Comparison of ENCODE assay signal across 25 mouse cellular contexts in genomic region chr10:80025044-80025347, GRCm38 (mm10). TPM values are rescaled to one million over a fixed set of nuclear protein-coding genes. Genes with fewer than 3 reads are reported as not detected.
A peak's percentile ranks its signal among the peaks of the same experiment; 100 is the strongest.
DNase-seq lines count a peak whose midpoint lies in the region; ATAC-seq lines count a peak whose summit lies in the region.
"Had no signal": no experiment of that assay in that cellular context is flagged by ENCODE, and none has a peak within 500 bp of the region (broad histone marks: within the 10 kb centered on the region; RNA-seq: fewer than 3 reads in every experiment).

No protein-coding gene starts in this region.

- 50% methylated on average over 4 of the region's 4 CpGs for WGBS in liver, embryonic 11.5 days
- WGBS in liver, embryonic 13.5 days (ENCODE audit: insufficient replicate concordance): 36% methylated on average over 4 of the region's 4 CpGs

- no peak for DNase-seq in liver, embryonic 11.5 days (ENCODE audit: low spot score)
- DNase-seq in liver: no peak
- peak; percentile 58 for DNase-seq in thymus, postnatal 14 days
- no peak for DNase-seq in thymus, postnatal 25 days
- no peak for DNase-seq in liver, embryonic 13.5 days
- DNase-seq in thymus, postnatal 4 days: peak; percentile 63
- no peak for DNase-seq in retina, postnatal 1 day
- no peak for DNase-seq in layer of hippocampus, adult 18-20 months (ENCODE audit: low spot score in 2 of 2)
- DNase-seq: adrenal gland, postnatal 25 days; cerebellum, adult 11 months; cerebellum, adult 9-11 months; forebrain, postnatal 0 days; gastrocnemius, postnatal 25 days; heart, adult 2 months; heart, postnatal 14 days; kidney, adult 18-20 months; layer of hippocampus, postnatal 36 days; lung, postnatal 14 days; right cerebral cortex, postnatal 25 days had no signal

- ATAC-seq in liver, embryonic 11.5 days (replicated peaks; ENCODE audit: low FRiP score): no peak
- no peak for ATAC-seq in liver, embryonic 13.5 days (ENCODE audit: low read depth)
- ATAC-seq: forebrain, postnatal 0 days; midbrain, embryonic 15.5 days had no signal

- H3K9ac ChIP-seq in liver, embryonic 11.5 days (ENCODE audit: low read depth, low read length): no peak overlapping the region; the same call in 1 of the 2 replicates
- H3K9ac ChIP-seq in liver, embryonic 13.5 days: no peak overlapping the region
- H3K9ac ChIP-seq: forebrain, postnatal 0 days; hindbrain, embryonic 12.5 days; limb, embryonic 12.5 days; midbrain, embryonic 15.5 days; stomach, embryonic 15.5 days had no signal

- no peak overlapping the region for H3K4me3 ChIP-seq in liver, embryonic 11.5 days (ENCODE audit: low read depth, low read length)
- no peak overlapping the region for H3K4me3 ChIP-seq in liver, embryonic 13.5 days (replicated peaks)
- H3K4me3 ChIP-seq: heart, adult 2 months; heart, embryonic 13.5 days; hindbrain, embryonic 12.5 days; limb, embryonic 12.5 days; midbrain, embryonic 15.5 days; neural tube, embryonic 12.5 days; stomach, embryonic 15.5 days had no signal

- 0 out of 2 replicates have a peak overlapping the region, but pooled peaks have one; percentile 41 for H3K27ac ChIP-seq in liver, embryonic 11.5 days (ENCODE audit: low read depth, low read length)
- peak overlapping the region; percentile 59 for H3K27ac ChIP-seq in liver, embryonic 13.5 days
- H3K27ac ChIP-seq: heart, embryonic 13.5 days; hindbrain, embryonic 12.5 days; midbrain, embryonic 15.5 days; neural tube, embryonic 12.5 days had no signal

- no peaks in the 10 kb centered on the region for H3K27me3 ChIP-seq in liver, embryonic 11.5 days (replicated peaks; ENCODE audit: control insufficient read depth, insufficient read depth, low read length)
- H3K27me3 ChIP-seq in liver, embryonic 13.5 days: no peaks in the 10 kb centered on the region
- H3K27me3 ChIP-seq: heart, embryonic 13.5 days; limb, embryonic 12.5 days; stomach, embryonic 15.5 days had no signal

- H3K4me1 ChIP-seq in liver, embryonic 11.5 days (replicated peaks; ENCODE audit: control insufficient read depth, insufficient read depth, low read length): peaks cover 29% of the 10 kb centered on the region
- peaks cover 58% of the 10 kb centered on the region for H3K4me1 ChIP-seq in liver, embryonic 13.5 days (replicated peaks)
- H3K4me1 ChIP-seq: midbrain, embryonic 15.5 days; neural tube, embryonic 12.5 days had no signal

- no peak overlapping the region for H3K4me2 ChIP-seq in liver, embryonic 11.5 days
- H3K4me2 ChIP-seq in liver, embryonic 13.5 days: no peak overlapping the region
- H3K4me2 ChIP-seq: heart, embryonic 13.5 days; hindbrain, embryonic 12.5 days; limb, embryonic 12.5 days; midbrain, embryonic 15.5 days; stomach, embryonic 15.5 days had no signal

- H3K9me3 ChIP-seq in liver, embryonic 11.5 days (ENCODE audit: control insufficient read depth, low read length): no peaks in the 10 kb centered on the region
- H3K9me3 ChIP-seq in liver, embryonic 13.5 days (replicated peaks): no peaks in the 10 kb centered on the region
- H3K9me3 ChIP-seq: heart, embryonic 13.5 days; limb, embryonic 12.5 days; midbrain, embryonic 15.5 days; neural tube, embryonic 12.5 days; stomach, embryonic 15.5 days had no signal

- peaks cover 25% of the 10 kb centered on the region; the same call in 1 of the 2 replicates for H3K36me3 ChIP-seq in liver, embryonic 11.5 days (ENCODE audit: control insufficient read depth, insufficient read depth, low read length)
- peaks cover 70% of the 10 kb centered on the region for H3K36me3 ChIP-seq in liver, embryonic 13.5 days
- H3K36me3 ChIP-seq: hindbrain, embryonic 12.5 days; midbrain, embryonic 15.5 days; neural tube, embryonic 12.5 days; stomach, embryonic 15.5 days had no signal

RNA-seq across cellular contexts. Expression of gene Arhgap45, which starts 8.5 kb away (rescaled TPM):
- polyA plus RNA-seq in liver, embryonic 11.5 days (2014; fragmentation: Nextera tagmentation; extraction: Ambion mirVana): 29.0 and 29.4 TPM in 2 replicates
- 14.3 and 14.9 TPM in 2 replicates for polyA plus RNA-seq in liver, embryonic 13.5 days (2015; fragmentation: Nextera tagmentation; extraction: Ambion mirVana)
- 1 to 10 TPM; 4.1 to 4.2 TPM for total RNA-seq in layer of hippocampus, adult 18-20 months (2021)

RNA-seq across cellular contexts. Expression of gene Polr2e, which starts 14.6 kb away (rescaled TPM):
- polyA plus RNA-seq in liver, embryonic 11.5 days (2014; fragmentation: Nextera tagmentation; extraction: Ambion mirVana): 239 and 256 TPM in 2 replicates
- 120 and 122 TPM in 2 replicates for polyA plus RNA-seq in liver, embryonic 13.5 days (2015; fragmentation: Nextera tagmentation; extraction: Ambion mirVana)
- total RNA-seq in layer of hippocampus, adult 18-20 months (2021): 10 to 100 TPM; 88.2 to 93.9 TPM

RNA-seq across cellular contexts. Expression of gene Gpx4, which starts 22.0 kb away (rescaled TPM):
- polyA plus RNA-seq in liver, embryonic 11.5 days (2014; fragmentation: Nextera tagmentation; extraction: Ambion mirVana): 761 and 762 TPM in 2 replicates
- 677 TPM in 2 replicates for polyA plus RNA-seq in liver, embryonic 13.5 days (2015; fragmentation: Nextera tagmentation; extraction: Ambion mirVana)
- 100 to 1,000 TPM; 509 to 545 TPM for total RNA-seq in layer of hippocampus, adult 18-20 months (2021)

RNA-seq across cellular contexts. Expression of gene Abca7, which starts 28.7 kb away (rescaled TPM):
- polyA plus RNA-seq in liver, embryonic 11.5 days (2014; fragmentation: Nextera tagmentation; extraction: Ambion mirVana): 7.7 and 8.6 TPM in 2 replicates
- 6.3 and 7.4 TPM in 2 replicates for polyA plus RNA-seq in liver, embryonic 13.5 days (2015; fragmentation: Nextera tagmentation; extraction: Ambion mirVana)
- total RNA-seq in layer of hippocampus, adult 18-20 months (2021): 10 to 100 TPM; 10.2 to 12.0 TPM

RNA-seq across cellular contexts. Expression of gene Cnn2, which starts 36.6 kb away (rescaled TPM):
- 115 and 124 TPM in 2 replicates for polyA plus RNA-seq in liver, embryonic 11.5 days (2014; fragmentation: Nextera tagmentation; extraction: Ambion mirVana)
- polyA plus RNA-seq in liver, embryonic 13.5 days (2015; fragmentation: Nextera tagmentation; extraction: Ambion mirVana): 45.8 and 49.6 TPM in 2 replicates
- 1 to 10 TPM; 3.6 to 5.2 TPM for total RNA-seq in layer of hippocampus, adult 18-20 months (2021)

Comparison
In these comparisons a context has a peak if more than half of its experiments do, and no peak if none do; other contexts are left out.
1. DNase-seq: peak in thymus, postnatal 14 days (single experiment) and thymus, postnatal 4 days (single experiment); none in liver, embryonic 11.5 days (single experiment), liver (single experiment), thymus, postnatal 25 days (single experiment), liver, embryonic 13.5 days (single experiment), retina, postnatal 1 day (single experiment) and layer of hippocampus, adult 18-20 months (0 of 2).